Mouse (Mus musculus) C2C12 (cell line): ENCODE measurements around the gene Cgnl1. TPM values are rescaled to one million over a fixed set of nuclear protein-coding genes. Genes with fewer than 3 reads are reported as not detected.

ENCODE experiments used
- H3K27me3 ChIP-seq: one replicate; pipeline ENCODE4 v1.6.1; 2011; ENCODE audit not compliant: control insufficient read depth, insufficient read depth, insufficient read length
- H3K36me3 ChIP-seq: one replicate; pipeline ENCODE4 v1.6.1; 2011; ENCODE audit not compliant: control insufficient read depth, insufficient read depth
- H3K4me3 ChIP-seq: one replicate; pipeline ENCODE4 v1.5.1; 2011; ENCODE audit warnings: mild to moderate bottlenecking, control low read depth; ENCODE audit not compliant: poor library complexity, insufficient read depth, severe bottlenecking
- H3K79me2 ChIP-seq: one replicate; pipeline ENCODE4 v1.6.1; 2011; ENCODE audit not compliant: control insufficient read depth, insufficient read depth
- H3K79me3 ChIP-seq: one replicate; pipeline ENCODE4 v1.6.1; 2011; ENCODE audit warnings: low read depth, control low read depth
- H3ac ChIP-seq: one replicate; pipeline ENCODE3; 2011; ENCODE audit warnings: low read depth; ENCODE audit not compliant: control insufficient read depth, insufficient read length
- CEBPB ChIP-seq: IDR thresholded peaks from one replicate; pipeline ENCODE4 v1.6.1; 2011; ENCODE audit warnings: low read depth, mild to moderate bottlenecking, control low read depth, moderate library complexity
- CTCF ChIP-seq: IDR thresholded peaks from one replicate; pipeline ENCODE4 v1.5.1; 2011; ENCODE audit not compliant: control insufficient read depth, insufficient read depth, insufficient read length
- FOSL1 ChIP-seq: IDR thresholded peaks from one replicate; pipeline ENCODE4 v1.8.0; 2011; ENCODE audit warnings: mild to moderate bottlenecking, low read length; ENCODE audit not compliant: poor library complexity, insufficient read depth, severe bottlenecking
- MAX ChIP-seq: IDR thresholded peaks from one replicate; pipeline ENCODE4 v1.6.1; 2011; ENCODE audit warnings: mild to moderate bottlenecking, control low read depth
- MYOD1 ChIP-seq: IDR thresholded peaks from one replicate; pipeline ENCODE4 v1.6.1; 2011; ENCODE audit warnings: low read depth; ENCODE audit not compliant: control insufficient read depth, insufficient read length
- MYOG ChIP-seq: IDR thresholded peaks from one replicate; pipeline ENCODE4 v1.6.1; 2011; ENCODE audit not compliant: control insufficient read depth, insufficient read length; ENCODE audit errors: extremely low read depth
- USF1 ChIP-seq: IDR thresholded peaks from one replicate; pipeline ENCODE4 v1.6.1; 2011; ENCODE audit warnings: low read depth, mild to moderate bottlenecking, control low read depth, moderate library complexity
- polyA plus RNA-seq: library from polyadenylated mRNA; unstranded; fragments of >200 nt; fragmentation: generic; extraction: Trizol; gene quantifications from one replicate; pipeline ENCODE4 v1.2.1, GENCODE M21; 2012; ENCODE audit warnings: missing spikeins

Cgnl1 gene
- polyA plus RNA-seq, 1 experiment, result 1.9 TPM

- Histone ChIP-seq H3K27me3 (peaks cover 8% of the 10 kb centered on the region), H3K4me3 (no peak overlapping the region), H3K79me3 (no peaks in the 10 kb centered on the region), H3K79me2 (no peaks in the 10 kb centered on the region), H3K36me3 (no peaks in the 10 kb centered on the region), H3ac (no peak overlapping the region)
- TF ChIP-seq FOSL1 (no peak), MYOD1 (no peak), MAX (no peak), CTCF (no peak), CEBPB (no peak), MYOG (no peak), USF1 (no peak)
Measured at GRCm38 (mm10) chr9:71604914-71605635, 166.3 kb downstream of the Cgnl1 start.

- Histone ChIP-seq H3K79me3 (no peaks in the 10 kb centered on the region), H3K79me2 (no peaks in the 10 kb centered on the region), H3K4me3 (no peak overlapping the region), H3K36me3 (no peaks in the 10 kb centered on the region), H3ac (no peak overlapping the region), H3K27me3 (peaks cover 8% of the 10 kb centered on the region)
- TF ChIP-seq MYOG, result no peak
- TF ChIP-seq USF1, result no peak
Measured at GRCm38 (mm10) chr9:71599861-71600260, 171.5 kb downstream of the Cgnl1 start.

GRCm38 (mm10) chr9:71596888-71597287 lies 174.5 kb downstream of the Cgnl1 start:
- no peak overlapping the region for H3ac ChIP-seq
- TF ChIP-seq CEBPB (no peak), USF1 (no peak)
- H3K4me3 ChIP-seq, result no peak overlapping the region
- H3K36me3 ChIP-seq, result no peaks in the 10 kb centered on the region
- H3K27me3 ChIP-seq, result peaks cover 8% of the 10 kb centered on the region
- H3K79me3 ChIP-seq, result no peaks in the 10 kb centered on the region
- no peaks in the 10 kb centered on the region for H3K79me2 ChIP-seq

GRCm38 (mm10) chr9:71592577-71593285 lies 178.7 kb downstream of the Cgnl1 start:
- Histone ChIP-seq H3K79me2 (no peaks in the 10 kb centered on the region), H3K36me3 (no peaks in the 10 kb centered on the region), H3K79me3 (no peaks in the 10 kb centered on the region), H3K27me3 (no peaks in the 10 kb centered on the region), H3K4me3 (no peak overlapping the region), H3ac (no peak overlapping the region)
- TF ChIP-seq CTCF (no peak), FOSL1 (no peak), CEBPB (no peak), MYOD1 (no peak), MAX (no peak), USF1 (no peak), MYOG (no peak)

- H3K79me3 ChIP-seq, result no peaks in the 10 kb centered on the region
- H3K36me3 ChIP-seq, result no peaks in the 10 kb centered on the region
- H3K27me3 ChIP-seq, result no peaks in the 10 kb centered on the region
- H3ac ChIP-seq, result peak within 1 kb of the TSS; percentile 56
- no peaks in the 10 kb centered on the region for H3K79me2 ChIP-seq
- TF ChIP-seq CTCF (no peak), CEBPB (no peak), FOSL1 (no peak), MAX (no peak), USF1 (no peak), MYOG (no peak), MYOD1 (no peak)
- no peak within 1 kb of the TSS for H3K4me3 ChIP-seq
Measured at GRCm38 (mm10) chr9:71591938-71592548, 179.4 kb downstream of the Cgnl1 start, which contains the start of gene Myzap. TSS of gene Myzap (minus strand) at chr9:71592360.

- Histone ChIP-seq H3K79me3 (no peaks in the 10 kb centered on the region), H3K79me2 (no peaks in the 10 kb centered on the region), H3K4me3 (no peak overlapping the region), H3ac (no peak overlapping the region), H3K36me3 (no peaks in the 10 kb centered on the region), H3K27me3 (no peaks in the 10 kb centered on the region)
- TF ChIP-seq FOSL1 (no peak), CEBPB (no peak), MAX (no peak)
Measured at GRCm38 (mm10) chr9:71591106-71591505, 180.3 kb downstream of the Cgnl1 start.
